Mouse (Mus musculus) right cerebral cortex, postnatal 10 days (tissue): ENCODE data around the gene Pdzph1.
A peak's percentile ranks its signal among the peaks of the same experiment; 100 is the strongest.

Experiments
- DNase-seq, 2 experiments: peaks; one replicate each; pipeline ENCODE4 v3.0.0; 2021; ENCODE audit warnings: low spot score in 2 of 2

Pdzph1 gene

DNA sequence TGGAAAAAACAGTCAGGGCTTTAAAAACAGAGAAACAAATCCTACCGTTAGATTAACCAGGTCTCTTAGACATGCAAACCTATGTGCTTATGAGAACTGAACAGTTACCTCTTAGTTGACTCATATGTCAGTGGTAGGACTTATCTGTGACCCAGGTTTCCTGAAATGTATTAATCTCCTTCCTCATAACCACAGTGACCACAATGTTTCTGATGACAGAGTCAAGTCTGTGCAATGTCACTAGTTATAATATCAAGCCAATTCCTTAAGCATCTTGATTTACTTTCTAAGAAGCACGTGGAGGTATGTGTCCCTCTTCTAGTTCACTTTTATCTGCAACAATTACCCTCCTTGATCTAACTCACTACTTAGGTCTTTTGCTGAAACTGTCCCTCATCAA, 68.4 kb downstream of the Pdzph1 start:
- no peak for DNase-seq

DNA sequence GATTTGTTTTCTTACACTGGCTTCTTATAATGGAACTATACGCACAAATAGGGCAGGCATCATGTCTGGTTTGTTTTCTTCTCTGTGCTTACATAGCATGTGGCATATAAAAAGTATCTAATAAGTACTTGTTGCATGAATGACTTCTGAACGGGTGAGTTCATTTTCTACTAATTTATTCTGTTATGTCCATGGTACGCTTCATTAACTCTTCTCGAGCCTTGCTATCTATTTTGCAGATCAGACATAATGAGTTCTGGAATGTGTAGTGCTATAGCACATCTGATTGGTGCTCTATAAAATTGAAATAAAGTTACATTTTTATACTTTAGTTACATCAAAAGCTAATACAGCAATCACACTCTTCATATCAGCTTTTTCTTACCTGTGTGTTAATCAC, 71.2 kb downstream of the Pdzph1 start:
- DNase-seq = no peak

DNA sequence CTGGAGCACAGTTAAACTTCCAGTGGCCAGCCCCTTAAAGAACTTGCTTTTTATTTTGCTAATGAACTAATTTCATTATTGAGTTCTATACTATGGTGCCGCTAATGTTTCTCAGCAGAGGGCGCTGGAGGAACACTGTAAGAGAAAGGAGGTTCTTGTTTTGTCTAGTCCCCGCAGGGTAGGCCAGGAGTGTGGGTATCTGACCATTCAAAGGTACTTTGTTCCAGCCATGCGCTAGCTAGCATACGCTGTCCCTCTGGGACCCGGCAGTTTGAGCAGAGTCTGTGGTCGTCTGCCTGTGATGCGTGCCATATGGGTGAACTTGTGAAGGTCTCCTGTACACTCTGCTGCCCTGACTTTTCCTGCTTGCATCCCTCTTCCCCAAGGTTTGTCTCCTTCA, 72.1 kb downstream of the Pdzph1 start:
- peak; percentile 43 to 71 for DNase-seq

DNA sequence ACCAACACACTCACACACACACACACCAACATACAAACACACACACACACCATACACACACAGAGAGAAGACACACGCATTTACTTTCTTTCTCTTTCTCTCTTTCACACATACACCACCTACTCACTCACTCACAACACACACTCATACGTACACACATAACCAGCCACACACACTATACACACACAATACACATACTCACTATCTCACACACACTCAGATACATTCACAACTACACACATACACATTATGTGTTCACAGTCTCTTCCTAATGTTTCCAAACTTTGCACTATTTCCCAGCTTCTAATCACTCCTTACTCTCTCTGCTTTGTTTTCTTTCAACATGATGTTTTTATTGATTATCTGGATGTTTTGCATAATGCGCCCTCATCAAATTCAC, 72.6 kb downstream of the Pdzph1 start:
- DNase-seq = no peak

DNA sequence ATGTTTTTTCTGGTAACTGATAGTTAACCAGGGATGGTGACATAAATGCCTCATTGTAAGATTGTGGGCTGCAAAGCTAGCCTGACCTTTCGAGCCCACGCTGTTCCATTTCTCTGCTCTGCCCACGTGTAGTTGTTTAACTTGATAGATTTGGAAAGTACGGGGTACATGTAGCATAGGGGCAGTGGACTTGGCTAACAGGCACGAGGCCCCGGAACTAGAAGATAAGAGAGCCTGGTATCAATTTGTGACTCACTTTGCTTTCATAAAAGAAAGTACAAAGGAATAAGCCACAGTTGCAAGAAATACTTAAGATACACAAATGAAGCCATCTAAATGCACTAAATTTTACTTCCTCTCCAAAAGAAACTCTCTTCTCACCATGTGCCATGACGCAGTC, 79.6 kb downstream of the Pdzph1 start:
- DNase-seq = no peak

DNA sequence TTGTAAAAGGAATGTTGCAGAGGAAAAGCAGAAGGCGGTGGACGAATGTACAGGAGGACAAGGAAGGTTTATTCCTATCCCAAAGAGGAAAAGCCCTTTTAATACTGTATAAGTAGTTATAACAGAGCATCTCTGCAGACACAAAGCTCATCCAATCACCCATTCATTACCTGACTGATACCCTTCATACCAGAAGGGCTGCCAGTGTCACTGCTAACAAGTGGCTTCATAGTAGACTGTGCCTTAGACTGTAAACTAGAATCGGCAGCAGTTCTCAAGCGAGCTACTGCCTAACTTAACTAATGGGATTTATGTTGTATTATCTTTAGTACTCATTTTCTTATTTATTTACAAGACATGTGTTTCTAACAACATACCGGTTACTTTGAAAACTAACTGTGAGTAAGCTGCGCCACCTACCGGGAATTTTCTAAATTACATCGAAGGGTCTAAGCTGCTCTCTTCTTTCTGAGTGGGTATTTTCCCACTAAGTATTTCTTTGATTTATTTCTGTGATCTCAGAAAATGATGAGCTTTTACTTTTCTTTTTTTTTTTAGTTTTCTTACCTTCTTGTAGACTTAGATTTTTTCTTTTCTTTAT, 82.0 kb downstream of the Pdzph1 start:
- peak; percentile 59 to 79 for DNase-seq

DNA sequence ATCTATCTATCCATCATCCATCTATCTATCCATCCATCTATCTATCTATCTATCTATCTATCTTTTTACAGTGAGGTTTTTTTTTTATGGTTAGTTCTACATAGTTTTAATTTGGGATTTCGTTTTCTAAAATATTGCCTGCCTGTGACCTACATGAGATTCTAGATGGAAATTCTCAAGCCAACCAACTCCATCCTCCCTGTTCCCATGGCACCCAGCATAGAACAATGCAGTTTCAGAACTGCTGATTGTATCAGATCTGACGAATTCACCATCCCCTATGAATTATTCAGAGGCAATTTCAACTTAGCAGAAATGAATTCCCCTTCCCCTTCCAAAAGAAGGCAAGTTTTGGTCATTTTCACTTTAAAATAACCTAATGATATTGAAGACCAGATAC, 85.2 kb downstream of the Pdzph1 start:
- DNase-seq = peak in 1 of 2 experiments; percentile 37

DNA sequence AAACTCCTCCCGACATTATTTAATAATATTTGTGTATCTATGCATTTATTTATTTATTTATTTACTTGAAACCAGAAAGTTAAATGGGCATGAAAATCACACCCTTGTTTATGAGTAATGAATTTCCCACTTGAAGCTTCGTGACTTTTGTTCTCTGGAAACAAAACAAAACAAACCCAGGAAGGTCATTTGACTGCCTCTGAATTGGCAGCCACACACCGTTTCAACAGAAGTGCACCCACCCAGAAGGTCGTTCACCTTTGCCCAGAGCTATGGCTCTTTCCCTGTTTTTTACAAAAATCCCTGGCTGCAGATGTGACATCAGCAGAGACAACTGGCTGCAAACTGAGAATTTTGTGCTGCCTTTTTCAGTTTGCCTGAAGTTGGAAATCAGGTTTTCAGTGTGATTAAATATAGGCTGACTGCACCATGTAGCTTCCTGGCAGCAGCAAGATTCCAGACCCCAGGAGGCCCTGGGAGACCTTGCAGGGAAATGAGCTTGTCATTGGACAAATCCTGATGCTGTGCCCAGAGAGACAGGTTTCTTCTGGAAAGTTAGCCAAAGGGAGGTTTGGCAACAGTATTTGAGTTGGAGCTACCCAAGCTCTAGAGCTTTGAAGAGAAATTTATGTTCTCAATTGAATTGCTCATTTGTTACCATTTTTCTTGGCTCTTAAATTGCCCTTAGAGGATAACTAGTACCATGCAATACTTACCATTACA, 99.5 kb downstream of the Pdzph1 start:
- no peak for DNase-seq

DNA sequence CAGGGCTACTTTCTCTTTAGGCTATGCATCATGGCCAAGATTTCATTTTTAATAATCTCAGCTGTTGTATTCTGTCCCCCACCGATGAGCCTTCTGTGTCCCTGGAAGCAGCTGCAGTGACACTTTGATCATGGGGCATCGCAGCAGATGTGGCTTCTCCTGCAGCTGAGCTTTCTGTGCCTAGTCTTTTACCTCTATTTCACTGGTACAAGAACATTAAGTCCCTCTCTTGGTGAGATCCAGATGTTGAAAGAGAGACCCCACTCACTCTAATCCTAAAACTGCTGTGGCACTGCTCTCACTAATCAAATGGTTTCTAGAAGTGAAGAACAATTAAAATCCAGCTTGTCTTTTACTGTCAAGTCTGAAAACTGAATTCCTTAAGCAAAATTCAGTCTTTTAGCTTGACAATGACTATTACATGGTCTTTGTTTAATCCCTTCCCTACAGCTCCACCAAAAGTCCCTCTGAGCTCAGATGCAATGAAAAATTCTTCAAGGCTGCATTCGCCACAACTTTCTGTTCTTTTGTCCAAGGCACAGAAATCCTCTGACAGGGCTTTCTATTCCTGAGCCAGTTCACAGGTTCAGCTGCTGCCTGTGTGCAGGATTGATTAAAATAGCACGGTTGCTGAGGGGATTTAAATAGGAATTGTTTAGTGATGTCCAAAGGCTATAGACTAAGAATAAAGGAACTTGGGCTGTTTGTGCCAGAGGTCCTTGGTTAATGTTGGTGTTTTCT, 101.1 kb downstream of the Pdzph1 start:
- DNase-seq = no peak

DNA sequence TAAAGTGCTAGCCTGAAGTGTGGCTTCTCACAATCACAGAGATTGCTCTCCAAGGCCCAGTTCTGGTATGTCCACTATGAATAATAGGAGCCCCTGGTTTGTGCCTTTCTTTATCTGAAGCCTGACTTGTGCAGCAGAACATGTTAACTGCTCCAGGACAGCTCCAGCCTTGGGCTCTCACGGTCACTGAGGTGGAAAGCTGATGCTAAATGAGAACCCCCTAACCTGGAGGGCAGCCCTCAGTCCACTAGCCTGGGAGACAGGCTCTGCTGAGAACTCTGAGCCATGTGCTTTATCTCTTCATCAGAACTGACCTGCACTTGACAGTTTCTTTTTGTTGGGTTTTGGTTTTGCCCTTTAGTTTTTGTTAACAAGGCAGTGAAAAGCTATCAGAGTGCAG, 106.8 kb downstream of the Pdzph1 start:
- no peak for DNase-seq

DNA sequence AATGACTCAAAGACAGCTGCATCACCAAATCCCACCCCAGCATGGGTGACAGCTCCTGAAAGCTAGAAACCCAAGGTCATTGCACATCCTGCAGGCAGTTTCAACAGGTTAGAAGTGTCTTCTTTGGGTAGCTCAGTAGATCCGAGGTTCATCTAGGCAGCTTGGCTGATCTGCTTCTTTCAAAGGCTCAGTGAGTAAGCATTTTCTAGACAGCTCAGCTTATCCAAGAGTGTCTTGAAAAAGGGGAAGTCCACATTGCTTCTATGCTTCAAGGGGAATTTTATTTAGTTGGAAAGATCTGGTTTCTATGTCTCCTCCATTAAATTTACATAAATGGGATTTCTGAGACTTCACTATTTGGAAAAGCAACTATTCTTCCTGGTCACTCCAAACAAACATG, 117.8 kb downstream of the Pdzph1 start:
- DNase-seq = no peak

DNA sequence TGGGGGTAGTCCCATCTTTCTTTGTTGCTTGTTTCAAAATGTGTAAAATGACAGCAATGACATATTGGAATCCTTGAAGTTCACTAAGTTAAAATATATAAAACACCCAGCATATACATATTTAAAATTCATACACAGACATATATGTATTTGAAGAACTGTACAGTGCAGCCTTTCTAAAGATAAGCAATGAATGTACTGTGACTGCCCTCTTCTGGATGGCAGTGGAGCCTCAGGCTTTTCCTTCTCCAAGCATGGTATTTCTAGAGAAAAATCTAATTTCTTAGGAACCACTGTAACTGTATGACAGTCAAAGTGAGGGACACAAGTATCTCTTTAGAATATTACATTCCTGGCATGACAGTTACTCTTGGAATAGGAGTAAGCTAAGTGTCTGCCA, 120.4 kb downstream of the Pdzph1 start:
- peak; percentile 30 to 50 for DNase-seq
